Mouse (Mus musculus): Measurements from ENCODE around the gene Lrrc73.
A peak's percentile ranks its signal among the peaks of the same experiment; 100 is the strongest.

Gene Lrrc73

DNA sequence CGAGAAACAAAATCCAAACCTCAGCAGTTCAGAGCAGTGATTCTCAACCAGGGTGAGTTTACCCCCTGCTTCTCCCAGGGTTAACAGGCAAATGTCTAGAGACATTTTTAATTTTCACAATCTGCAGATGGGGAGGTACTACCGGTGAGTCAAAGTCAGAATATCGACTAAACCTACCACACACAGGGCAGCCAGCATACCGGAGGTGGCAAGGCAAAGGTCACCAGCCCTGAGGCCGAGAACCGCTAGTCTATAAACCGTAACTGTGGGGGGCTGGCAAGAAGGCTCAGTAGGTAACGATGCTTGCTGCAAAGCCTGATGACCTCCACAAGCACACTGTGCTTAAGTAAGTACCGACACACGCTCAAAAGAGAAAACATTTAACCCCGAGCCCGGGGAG, 12.2 kb downstream of the Lrrc73 start:
- DNase-seq, result no peak

GRCm38 (mm10) chr17:46265918-46266618, 12.7 kb downstream of the Lrrc73 start:
- DNase-seq, result peak; percentile 86

GRCm38 (mm10) chr17:46266986-46267385, 13.7 kb downstream of the Lrrc73 start:
- no peak for DNase-seq

- no peak for DNase-seq
These were observed 14.2 kb downstream of the Lrrc73 start for GRCm38 (mm10) chr17:46267511-46267910.

- no peak for DNase-seq
These were observed 14.8 kb downstream of the Lrrc73 start for GRCm38 (mm10) chr17:46268026-46268720.

DNA sequence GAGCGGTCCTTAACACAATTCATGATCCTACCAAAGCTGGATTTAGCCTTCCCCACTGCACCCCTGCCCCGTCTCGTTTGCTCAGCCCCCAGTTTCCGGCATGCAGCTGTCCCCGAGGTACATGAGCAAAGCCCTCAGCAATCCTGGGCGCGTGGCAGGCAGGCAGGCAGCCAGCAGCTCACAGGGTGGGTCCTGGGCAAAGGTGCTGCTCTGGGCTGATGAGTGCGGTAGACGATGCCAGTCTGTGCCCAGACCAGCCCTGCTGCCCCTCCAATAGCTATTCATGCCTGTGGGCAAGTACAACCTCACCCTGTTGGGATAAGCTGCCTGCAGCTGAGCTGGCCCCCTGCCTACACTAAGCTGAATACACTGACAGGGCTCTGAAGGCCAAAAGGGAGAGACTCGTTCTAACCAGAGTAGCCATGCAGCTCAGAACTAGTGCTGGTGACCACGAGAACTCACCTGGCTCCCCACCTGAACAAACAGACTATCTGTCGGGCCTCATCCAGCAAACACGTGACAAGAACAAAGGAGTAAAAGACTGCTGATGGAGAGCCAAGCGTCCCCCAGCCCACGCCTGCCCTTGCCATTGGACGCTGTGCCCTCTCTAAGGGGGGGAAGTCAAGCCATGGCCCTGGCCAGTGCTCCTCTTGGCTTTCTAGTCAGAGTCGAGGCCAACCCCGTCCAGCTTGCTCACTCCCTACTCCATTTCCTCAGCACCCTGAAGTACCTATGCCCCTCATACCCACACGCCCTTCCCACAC, 16.6 kb downstream of the Lrrc73 start:
- peak; percentile 62 for DNase-seq

DNA sequence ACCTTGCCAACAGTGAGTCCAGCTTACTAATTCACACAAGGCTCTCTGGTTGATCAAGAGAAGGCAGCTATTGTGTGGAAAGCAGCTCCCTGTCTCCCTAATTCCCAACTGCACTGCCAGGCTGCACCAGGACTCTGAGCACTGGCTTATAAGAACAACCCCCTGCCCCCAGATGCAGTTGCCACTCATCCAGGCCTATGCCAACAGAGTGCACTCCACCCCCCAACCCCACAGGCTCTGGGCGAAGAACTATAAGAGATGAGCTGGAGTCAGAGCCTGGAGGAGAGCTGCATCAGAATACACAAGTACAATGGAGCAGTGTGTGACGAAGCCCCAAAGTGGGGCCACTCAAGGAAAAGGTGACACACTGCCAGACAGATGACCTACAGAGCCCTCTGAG, 18.7 kb downstream of the Lrrc73 start:
- DNase-seq, result no peak

DNA sequence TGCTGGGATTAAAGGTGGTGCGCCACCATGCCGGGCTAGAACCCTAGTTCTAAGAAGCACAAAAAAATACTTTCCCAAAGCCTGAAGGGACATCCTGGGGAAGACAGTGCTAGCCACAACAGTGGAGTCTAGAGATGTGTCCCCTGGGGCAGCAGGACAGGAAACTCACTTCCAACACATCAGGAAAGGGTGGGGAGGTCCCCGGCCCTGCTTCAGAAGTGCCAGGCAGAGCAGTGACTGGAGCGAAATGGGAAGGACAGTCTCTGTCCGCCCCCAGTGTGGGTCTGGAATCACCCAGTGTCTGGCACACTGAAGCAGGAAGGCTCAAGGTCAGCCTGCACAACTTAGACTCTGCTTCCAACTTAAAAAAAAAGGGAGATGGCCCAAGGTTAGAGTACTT, 19.3 kb downstream of the Lrrc73 start:
- peak; percentile 72 for DNase-seq

DNA sequence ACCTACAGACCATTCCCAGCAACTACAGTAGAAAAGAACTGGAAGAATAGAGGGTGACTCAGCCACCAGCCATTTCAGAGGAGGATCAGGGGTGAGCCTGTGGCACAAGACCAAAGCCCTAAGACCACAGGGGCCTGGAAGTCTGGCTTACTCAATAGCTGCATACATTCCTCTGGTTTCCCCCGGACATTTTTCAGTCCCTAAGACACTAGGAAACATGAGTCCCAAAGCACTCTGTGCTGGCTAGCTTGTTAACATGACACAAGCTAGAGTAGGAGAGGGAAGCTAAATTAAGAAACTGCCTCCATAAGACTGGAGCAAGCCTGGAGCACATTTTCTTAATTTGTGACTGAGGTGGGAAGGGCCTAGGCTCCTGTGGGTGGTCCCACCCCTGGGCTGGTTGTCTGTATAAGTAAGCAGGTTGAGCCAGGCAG, 20.5 kb downstream of the Lrrc73 start:
- DNase-seq, result no peak

GRCm38 (mm10) chr17:46274465-46274864, 21.1 kb downstream of the Lrrc73 start:
- DNase-seq, result no peak

DNA sequence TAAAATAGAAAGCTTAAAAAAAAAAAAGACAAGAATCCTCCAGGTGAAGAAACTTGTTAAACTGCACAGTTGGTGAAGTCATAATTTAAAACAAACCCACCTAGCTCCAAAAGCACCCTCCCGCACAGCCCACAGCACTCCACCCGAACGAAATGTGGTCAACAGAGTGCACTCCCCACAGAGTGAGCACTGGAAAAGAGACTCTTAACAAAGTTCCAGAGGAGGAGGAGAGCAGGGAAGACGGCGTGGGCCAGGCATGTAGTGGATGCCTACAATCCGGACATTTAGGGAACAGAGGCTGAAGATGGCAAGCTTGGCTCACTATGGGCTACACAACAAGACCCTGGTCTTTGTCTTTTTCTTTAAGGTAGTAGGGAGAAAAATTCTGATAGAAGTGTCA, 21.7 kb downstream of the Lrrc73 start:
- no peak for DNase-seq

DNA sequence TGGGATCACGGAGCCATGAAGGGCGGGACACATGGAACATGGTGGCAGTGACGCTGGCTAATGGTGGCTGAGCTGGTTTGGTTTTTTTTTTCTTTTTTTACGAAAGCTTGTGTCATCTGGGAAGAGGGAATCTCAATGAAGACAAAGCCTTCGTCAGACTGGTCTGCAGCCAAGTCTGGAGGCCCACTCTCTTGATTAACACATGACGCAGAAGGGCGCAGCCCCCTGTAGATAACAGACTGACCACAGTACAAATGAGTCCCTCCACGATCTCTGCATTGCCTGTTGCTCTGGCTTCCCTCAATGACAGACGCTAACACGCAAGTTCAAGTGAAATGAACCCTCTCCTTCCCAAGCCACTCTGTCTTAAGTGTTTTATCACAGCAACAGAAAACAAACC, 22.2 kb downstream of the Lrrc73 start:
- DNase-seq, result no peak

DNA sequence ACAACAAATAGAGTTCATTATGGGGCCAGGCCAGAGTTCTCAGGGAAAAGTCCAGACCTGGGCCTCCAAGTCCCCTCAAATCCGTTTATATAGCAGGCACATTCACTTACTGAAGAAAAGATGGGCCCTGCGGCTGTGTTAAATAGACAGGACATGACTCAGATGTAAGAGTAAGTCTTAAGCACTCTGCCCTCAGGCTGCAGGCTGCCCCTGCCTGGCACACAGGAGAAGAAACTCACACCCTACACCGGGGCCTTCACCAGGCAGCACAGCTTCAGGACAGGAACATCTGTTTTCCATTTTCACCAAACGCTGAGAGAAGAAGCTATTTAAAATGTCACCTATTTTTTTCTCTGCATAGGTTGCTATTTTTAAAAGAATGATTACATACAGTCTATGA, 24.3 kb downstream of the Lrrc73 start:
- no peak for DNase-seq

DNA sequence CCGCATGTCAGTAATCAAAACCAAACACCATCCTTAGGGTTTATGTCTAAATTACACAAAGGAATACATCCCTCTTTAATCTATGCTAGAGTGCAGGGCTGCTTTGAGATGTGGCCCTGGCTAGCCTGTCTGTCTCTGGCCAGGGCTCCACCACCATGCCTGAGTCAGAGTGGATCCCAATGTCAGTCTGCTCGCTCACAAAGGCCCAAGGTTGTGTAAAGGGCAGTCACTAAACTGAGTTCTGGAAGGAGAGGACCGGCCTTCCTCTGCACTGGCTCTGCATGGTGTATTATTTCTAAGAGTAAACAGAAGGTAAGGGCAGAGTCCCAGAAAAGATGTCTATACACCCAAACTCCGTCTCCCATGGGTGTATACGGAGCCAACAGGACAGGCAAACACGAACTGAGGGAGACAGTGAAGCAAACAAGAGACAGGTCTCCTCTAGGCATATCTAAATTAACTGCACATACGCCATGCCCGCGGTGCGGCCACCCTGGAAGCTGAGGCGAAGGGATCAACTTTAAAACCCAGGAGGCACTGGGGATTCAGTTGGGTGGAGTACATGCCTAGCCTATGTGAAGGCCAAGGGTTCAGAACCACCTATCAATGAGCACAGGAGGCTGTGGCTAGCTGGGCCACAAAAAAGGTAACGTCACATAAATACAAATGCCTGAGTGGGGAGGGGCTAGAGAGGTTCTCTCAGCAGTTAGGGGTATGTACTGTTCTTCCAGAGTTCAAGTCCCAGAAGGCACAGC, 24.9 kb downstream of the Lrrc73 start:
- no peak for DNase-seq

- peak; percentile 94 for DNase-seq
These were observed 29.3 kb downstream of the Lrrc73 start, which contains the start of gene Tjap1 for GRCm38 (mm10) chr17:46282483-46283123. Gene Tjap1 (minus strand): TSS chr17:46283026.

GRCm38 (mm10) chr17:46283140-46283539, 29.8 kb downstream of the Lrrc73 start:
- DNase-seq, result no peak

DNA sequence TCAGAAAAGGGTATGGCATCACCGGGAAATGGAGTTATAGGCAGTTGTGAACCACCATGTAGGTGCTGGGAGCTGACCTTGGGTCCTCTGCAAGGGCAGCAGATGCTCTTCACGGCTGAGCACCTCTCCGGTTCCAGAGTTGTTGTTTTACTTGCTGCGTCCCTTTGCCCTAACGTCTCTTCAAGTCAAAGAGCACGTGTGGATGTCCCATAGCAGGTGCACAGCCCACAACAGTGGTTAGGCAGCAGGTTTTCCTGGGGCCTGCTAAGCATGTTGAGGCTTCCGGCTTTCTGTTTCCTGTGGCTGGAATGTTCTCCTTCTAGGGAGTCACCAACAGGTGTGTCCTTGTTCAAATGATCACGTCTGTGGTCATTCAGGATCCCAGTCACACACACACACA, 30.6 kb downstream of the Lrrc73 start:
- no peak for DNase-seq

DNA sequence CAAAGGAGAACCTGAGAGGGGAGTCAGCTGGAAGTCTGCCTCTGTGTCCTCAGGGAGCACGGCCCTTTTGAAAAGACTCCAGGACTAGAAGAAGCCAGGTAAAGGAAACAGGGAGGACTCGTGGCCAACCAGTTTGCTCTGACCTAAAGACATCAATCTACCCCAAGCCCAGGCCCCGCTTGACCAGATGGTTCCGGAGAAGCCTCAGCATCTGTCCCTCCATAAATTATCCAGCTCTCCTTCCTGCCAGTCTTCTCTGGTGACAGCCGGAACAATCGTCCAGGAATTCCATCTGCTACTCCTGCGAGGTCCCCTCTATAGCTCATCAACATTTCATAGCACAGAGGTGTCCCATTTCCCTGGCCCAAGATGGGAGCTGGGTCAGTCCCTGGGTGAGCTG, 31.3 kb downstream of the Lrrc73 start:
- no peak for DNase-seq

DNA sequence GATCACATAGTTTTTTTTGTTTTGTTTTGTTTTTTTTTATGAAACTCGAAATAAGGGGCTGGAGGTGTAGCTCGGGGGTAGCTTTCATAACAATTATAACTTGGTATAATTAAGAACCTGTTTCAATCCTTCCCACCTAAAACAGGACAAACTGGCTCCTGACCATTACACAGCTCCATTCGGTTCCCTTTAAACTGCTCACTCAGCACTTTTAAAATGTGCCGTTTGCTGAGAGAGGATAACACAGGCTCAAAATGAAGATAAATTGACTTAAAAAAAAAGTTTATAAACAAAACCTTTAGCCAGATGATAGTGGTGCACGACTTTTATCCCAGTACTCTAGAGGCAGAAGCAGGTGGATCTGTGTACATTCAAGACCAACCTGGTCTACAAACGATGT, 32.1 kb downstream of the Lrrc73 start:
- no peak for DNase-seq

- peak; percentile 88 for DNase-seq
These were observed 34.4 kb downstream of the Lrrc73 start for GRCm38 (mm10) chr17:46287678-46288095.

DNA sequence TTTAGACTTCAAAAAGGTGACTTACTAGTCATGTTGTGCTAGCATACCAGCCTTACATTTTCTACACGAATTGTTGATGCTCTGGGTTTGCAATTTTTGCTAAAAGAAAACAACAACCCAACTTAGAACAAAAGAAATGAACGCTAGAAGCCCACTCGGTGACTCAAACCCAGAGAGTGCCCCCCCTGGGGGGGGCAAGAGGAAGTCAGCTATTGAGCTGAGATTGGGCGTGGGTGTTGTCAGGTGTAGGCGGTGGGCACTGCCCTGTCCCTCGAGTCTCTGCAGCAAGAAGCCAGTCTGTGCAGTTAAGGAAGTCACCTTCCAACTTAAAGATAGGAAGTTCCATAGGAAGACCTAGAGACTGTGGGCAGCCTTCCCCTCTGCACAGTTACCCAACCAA, 43.3 kb downstream of the Lrrc73 start:
- no peak for DNase-seq

- no peak for DNase-seq
These were observed 43.7 kb downstream of the Lrrc73 start for GRCm38 (mm10) chr17:46297028-46297363.

All from kidney, postnatal 14 days (tissue).